8 mouse cellular contexts compared by ENCODE assay signal in genomic region chr10:67314811-67315435, GRCm38 (mm10). TPM values are rescaled to one million over a fixed set of nuclear protein-coding genes. Genes with fewer than 3 reads are reported as not detected.
A peak's percentile ranks its signal among the peaks of the same experiment; 100 is the strongest.
DNase-seq lines count a peak whose midpoint lies in the region; ATAC-seq and TF ChIP-seq lines count a peak whose summit lies in the region.

No protein-coding gene starts in this region.

- H3K4me1 ChIP-seq in cortical plate, adult 2 months (ENCODE audit: control insufficient read depth, insufficient read depth, low read length), result no peaks in the 10 kb centered on the region
- H3K4me1 ChIP-seq in kidney, adult 2 months (ENCODE audit: control insufficient read depth, insufficient read depth, low read length), result no peaks in the 10 kb centered on the region
- peaks cover 7% of the 10 kb centered on the region for H3K4me1 ChIP-seq in liver, embryonic 11.5 days (replicated peaks; ENCODE audit: control insufficient read depth, insufficient read depth, low read length)
- H3K4me1 ChIP-seq in neural tube, embryonic 11.5 days (ENCODE audit: control insufficient read depth, insufficient read depth, low read length), result no peaks in the 10 kb centered on the region

- H3K36me3 ChIP-seq in kidney, adult 2 months (ENCODE audit: control insufficient read depth, insufficient read depth, low read length), result no peaks in the 10 kb centered on the region
- no peaks in the 10 kb centered on the region for H3K36me3 ChIP-seq in liver, embryonic 11.5 days (ENCODE audit: control insufficient read depth, insufficient read depth, low read length)
- no peaks in the 10 kb centered on the region for H3K36me3 ChIP-seq in neural tube, embryonic 11.5 days (ENCODE audit: control insufficient read depth, insufficient read depth, low read length)

- H3K27ac ChIP-seq in cortical plate, adult 2 months (ENCODE audit: insufficient read depth, low read length), result no peak overlapping the region
- H3K27ac ChIP-seq in kidney, adult 2 months (ENCODE audit: insufficient read depth, low read depth, low read length), result no peak overlapping the region
- H3K27ac ChIP-seq in liver, embryonic 11.5 days (ENCODE audit: low read depth, low read length), result no peak overlapping the region
- H3K27ac ChIP-seq in neural tube, embryonic 11.5 days (ENCODE audit: low read depth, low read length), result no peak overlapping the region

- 11% methylated on average over 12 of the region's 12 CpGs for WGBS in kidney, adult 2 months
- WGBS in liver, embryonic 11.5 days, result 16% methylated on average over 10 of the region's 12 CpGs
- 18% methylated on average over 12 of the region's 12 CpGs for WGBS in neural tube, embryonic 11.5 days

- TF ChIP-seq CTCF in cortical plate, adult 2 months (IDR thresholded peaks at IDR 0.05; ENCODE audit: extremely low read depth, insufficient read depth, low read length), result peak; percentile 99
- TF ChIP-seq CTCF in kidney, adult 2 months (conservative IDR thresholded peaks at IDR 0.05; ENCODE audit: insufficient read depth, insufficient read length, low read depth, low read length), result peak; percentile 97

- TF ChIP-seq POLR2A in cortical plate, adult 2 months (IDR thresholded peaks at IDR 0.05; ENCODE audit: extremely low read depth, insufficient read depth, low read length), result no peak
- no peak for TF ChIP-seq POLR2A in kidney, adult 2 months (IDR thresholded peaks at IDR 0.05; ENCODE audit: low read depth, low read length)

- H3K9ac ChIP-seq in liver, embryonic 11.5 days (ENCODE audit: low read depth, low read length), result no peak overlapping the region
- no peak overlapping the region for H3K9ac ChIP-seq in neural tube, embryonic 11.5 days (ENCODE audit: low read length)

- H3K4me3 ChIP-seq in cortical plate, adult 2 months (ENCODE audit: insufficient read depth, low read length), result no peak overlapping the region
- H3K4me3 ChIP-seq in kidney, adult 2 months (ENCODE audit: insufficient read depth, low read depth, low read length), result no peak overlapping the region
- no peak overlapping the region for H3K4me3 ChIP-seq in liver, embryonic 11.5 days (ENCODE audit: low read depth, low read length)
- H3K4me3 ChIP-seq in neural tube, embryonic 11.5 days (ENCODE audit: low read depth, low read length), result no peak overlapping the region

- H3K4me2 ChIP-seq in liver, embryonic 11.5 days, result peak overlapping the region; percentile 18; the same call in 1 of the 2 replicates
- no peak overlapping the region for H3K4me2 ChIP-seq in neural tube, embryonic 11.5 days (ENCODE audit: low read depth)

- H3K27me3 ChIP-seq in kidney, adult 2 months (replicated peaks; ENCODE audit: control insufficient read depth, insufficient read depth, low read length), result no peaks in the 10 kb centered on the region
- peaks cover 7% of the 10 kb centered on the region; the same call in 1 of the 2 replicates for H3K27me3 ChIP-seq in liver, embryonic 11.5 days (replicated peaks; ENCODE audit: control insufficient read depth, insufficient read depth, low read length)
- H3K27me3 ChIP-seq in neural tube, embryonic 11.5 days (ENCODE audit: control insufficient read depth, insufficient read depth, low read length), result 0 out of 2 replicates have a peak, but pooled peaks cover 6% of the 10 kb centered on the region

- ATAC-seq in liver, embryonic 11.5 days (replicated peaks; ENCODE audit: low FRiP score), result no peak
- peak; percentile 54 for ATAC-seq in neural tube, embryonic 11.5 days (ENCODE audit: insufficient read depth, low FRiP score, low TSS enrichment)

- H3K9me3 ChIP-seq in liver, embryonic 11.5 days (ENCODE audit: control insufficient read depth, low read length), result no peaks in the 10 kb centered on the region
- no peaks in the 10 kb centered on the region for H3K9me3 ChIP-seq in neural tube, embryonic 11.5 days (ENCODE audit: control insufficient read depth, low read length)

- DNase-seq in CD8-positive naive resting alpha-beta T cell, adult 2 months (ENCODE audit: low read depth in 2 of 2, low spot score in 2 of 2), result peak; percentile 37 to 61
- peak; percentile 38 for DNase-seq in WW6 (ENCODE audit: low read depth, low spot score)
- DNase-seq in gastrocnemius, postnatal 25 days, result peak; percentile 53
- peak; percentile 60 for DNase-seq in kidney, adult 2 months
- DNase-seq in liver, embryonic 11.5 days (ENCODE audit: low spot score), result no peak
- peak; percentile 69 for DNase-seq in neural tube, embryonic 11.5 days (ENCODE audit: low spot score)
- peak; percentile 34 to 58 for DNase-seq in urinary bladder, postnatal 36 days (ENCODE audit: low spot score in 2 of 2)

RNA-seq across cellular contexts. Expression of gene Nrbf2, which starts 29.8 kb away (rescaled TPM):
- 20.2 and 21.5 TPM in 2 replicates for polyA plus RNA-seq in cortical plate, adult 2 months (2012; rRNA removed)
- total RNA-seq in gastrocnemius, postnatal 25 days (2021), result 10 to 100 TPM in 1 of 2 experiments, 1 to 10 TPM in 1; 8.6 to 10.2 TPM
- 6.8 and 8.6 TPM in 2 replicates for polyA plus RNA-seq in kidney, adult 2 months (2012; rRNA removed)
- polyA plus RNA-seq in liver, embryonic 11.5 days (2014; fragmentation: Nextera tagmentation; extraction: Ambion mirVana), result 39.2 and 44.0 TPM in 2 replicates
- 42.1 and 44.4 TPM in 2 replicates for polyA plus RNA-seq in neural tube, embryonic 11.5 days (2014; fragmentation: Nextera tagmentation; extraction: Ambion mirVana)
